Mouse (Mus musculus) naive thymus-derived CD4-positive, alpha-beta T cell, adult 2 months (primary cell): ENCODE data around the gene Itga9.

ENCODE experiments used
- DNase-seq: peaks from one replicate; pipeline ENCODE4 v3.0.0-alpha.2; 2011; ENCODE audit warnings: low read depth

Gene Itga9

GRCm38 (mm10) chr9:118920798-118921515 is 314.5 kb downstream of the Itga9 start:
- peak; percentile 80 for DNase-seq

- DNase-seq: no peak
Observed at GRCm38 (mm10) chr9:118921926-118922325, 315.4 kb downstream of the Itga9 start.

- no peak for DNase-seq
Observed at GRCm38 (mm10) chr9:118924554-118925085, 318.1 kb downstream of the Itga9 start.

GRCm38 (mm10) chr9:118925286-118926110 is 319.0 kb downstream of the Itga9 start:
- peak; percentile 97 for DNase-seq

GRCm38 (mm10) chr9:118926111-118926650 is 319.7 kb downstream of the Itga9 start, which contains the start of gene Ctdspl:
Gene Ctdspl, plus strand, starts transcription at chr9:118926453.
- peak; percentile 61 for DNase-seq

GRCm38 (mm10) chr9:118926688-118927321 is 320.3 kb downstream of the Itga9 start:
- peak; percentile 61 for DNase-seq

GRCm38 (mm10) chr9:118927501-118927900 is 321.0 kb downstream of the Itga9 start:
- peak; percentile 33 for DNase-seq

- no peak for DNase-seq
Observed at GRCm38 (mm10) chr9:118928007-118928406, 321.5 kb downstream of the Itga9 start.

- DNase-seq: no peak
Observed at GRCm38 (mm10) chr9:118928656-118929055, 322.2 kb downstream of the Itga9 start.

GRCm38 (mm10) chr9:118930611-118931010 is 324.1 kb downstream of the Itga9 start:
- DNase-seq: no peak

GRCm38 (mm10) chr9:118933800-118934199 is 327.3 kb downstream of the Itga9 start:
- DNase-seq: no peak

- DNase-seq: no peak
Observed at GRCm38 (mm10) chr9:118934319-118934718, 327.8 kb downstream of the Itga9 start.

- no peak for DNase-seq
Observed at GRCm38 (mm10) chr9:118935098-118935497, 328.6 kb downstream of the Itga9 start.

- DNase-seq: no peak
Observed at GRCm38 (mm10) chr9:118936071-118936470, 329.6 kb downstream of the Itga9 start.

- no peak for DNase-seq
Observed at GRCm38 (mm10) chr9:118937515-118937914, 331.0 kb downstream of the Itga9 start.

GRCm38 (mm10) chr9:118939410-118939809 is 332.9 kb downstream of the Itga9 start:
- DNase-seq: no peak

GRCm38 (mm10) chr9:118939831-118940230 is 333.3 kb downstream of the Itga9 start:
- DNase-seq: no peak

GRCm38 (mm10) chr9:118940591-118941207 is 334.2 kb downstream of the Itga9 start:
- no peak for DNase-seq

GRCm38 (mm10) chr9:118942030-118942429 is 335.5 kb downstream of the Itga9 start:
- no peak for DNase-seq

- no peak for DNase-seq
Observed at GRCm38 (mm10) chr9:118943941-118944340, 337.5 kb downstream of the Itga9 start.

- no peak for DNase-seq
Observed at GRCm38 (mm10) chr9:118944388-118944787, 337.9 kb downstream of the Itga9 start.

GRCm38 (mm10) chr9:118948486-118948885 is 342.0 kb downstream of the Itga9 start:
- DNase-seq: no peak
